Mouse (Mus musculus) embryonic fibroblast, embryonic 13.5 days (primary cell): ENCODE measurements at regions not wholly inside any gene's neighbourhood (a gene's known extent, or its start where the extent isn't known, plus 50 kb on each side); places are given as distances from the start of the nearest gene placed in this dataset.

Experiments
- CTCF ChIP-seq: IDR thresholded peaks from 2 replicates; pipeline ENCODE4 v1.5.1; 2011; ENCODE audit warnings: mild to moderate bottlenecking, control low read depth, low read length, moderate library complexity, borderline replicate concordance; ENCODE audit not compliant: insufficient read depth
- POLR2A ChIP-seq: IDR thresholded peaks from 2 replicates; pipeline ENCODE4 v1.6.1; 2011; ENCODE audit warnings: low read depth, mild to moderate bottlenecking, control low read depth, low read length, moderate library complexity

- TF ChIP-seq POLR2A (no peak), CTCF (no peak)
Measured at GRCm38 (mm10) chr5:111663831-111664230, 69.9 kb upstream of the Gm26897 start.
